Mouse (Mus musculus) G1E-ER4 (cell line): ENCODE results near the gene Ppip5k1. TPM values are rescaled to one million over a fixed set of nuclear protein-coding genes. Genes with fewer than 3 reads are reported as not detected.

Experiments
- GATA1 ChIP-seq: IDR thresholded peaks from one replicate; pipeline ENCODE4 v1.8.0; 2012; ENCODE audit warnings: low read length, inconsistent platforms
- polyA plus RNA-seq: library from polyadenylated mRNA; stranded (reverse); fragments of >175 nt; gene quantifications from 2 replicates; pipeline ENCODE4 v1.2.3, GENCODE M21; 2012

The Ppip5k1 gene
- polyA plus RNA-seq, 1 experiment: 3.4 TPM

- no peak for TF ChIP-seq GATA1
Observed at GRCm38 (mm10) chr2:121288901-121289729, 66.1 kb downstream of the Ppip5k1 start, which contains the start of gene Map1a. TSS of gene Map1a (plus strand) at chr2:121289600.

- no peak for TF ChIP-seq GATA1
Observed at GRCm38 (mm10) chr2:121287850-121288249, 67.3 kb downstream of the Ppip5k1 start.

- no peak for TF ChIP-seq GATA1
Observed at GRCm38 (mm10) chr2:121271928-121272516, 83.2 kb downstream of the Ppip5k1 start.

- TF ChIP-seq GATA1: no peak
Observed at GRCm38 (mm10) chr2:121271236-121271927, 83.8 kb downstream of the Ppip5k1 start, which contains the start of gene Trp53bp1. TSS of gene Trp53bp1 (minus strand) at chr2:121271407.

- TF ChIP-seq GATA1: no peak
Observed at GRCm38 (mm10) chr2:121270521-121271235, 84.5 kb downstream of the Ppip5k1 start.

GRCm38 (mm10) chr2:121268446-121268845 is 86.8 kb downstream of the Ppip5k1 start:
- no peak for TF ChIP-seq GATA1

Other genes with a start within 250 kb of the Ppip5k1 start
- gene Tgm7, start 245.6 kb downstream of the Ppip5k1 start, polyA plus RNA-seq: not detected in 2 replicates
- 4.1 and 5.7 TPM in 2 replicates for gene Adal, start 215.0 kb downstream of the Ppip5k1 start, polyA plus RNA-seq
- gene Lcmt2, start 214.7 kb downstream of the Ppip5k1 start, polyA plus RNA-seq: 12.9 and 14.2 TPM in 2 replicates
- gene Tubgcp4, start 184.7 kb downstream of the Ppip5k1 start, polyA plus RNA-seq: 17.0 and 25.6 TPM in 2 replicates
- 10.8 and 12.7 TPM in 2 replicates for gene Zscan29, start 184.3 kb downstream of the Ppip5k1 start, polyA plus RNA-seq
- gene Trp53bp1, start 84.0 kb downstream of the Ppip5k1 start, polyA plus RNA-seq: 19.4 and 21.1 TPM in 2 replicates
- gene Map1a, start 65.8 kb downstream of the Ppip5k1 start, polyA plus RNA-seq: 16.2 and 20.0 TPM in 2 replicates
- gene Ckmt1, start 2.3 kb upstream of the Ppip5k1 start, polyA plus RNA-seq: not detected in 2 replicates
- not detected in 2 replicates for gene Strc, start 31.8 kb upstream of the Ppip5k1 start, polyA plus RNA-seq
- gene Pdia3, start 58.4 kb upstream of the Ppip5k1 start, polyA plus RNA-seq: 564 and 628 TPM in 2 replicates
- gene Catsper2, start 58.4 kb upstream of the Ppip5k1 start, polyA plus RNA-seq: 0.13 and 0.21 TPM in 2 replicates
- gene Ell3, start 88.9 kb upstream of the Ppip5k1 start, polyA plus RNA-seq: not detected in 2 replicates
- 285 and 304 TPM in 2 replicates for gene Serf2, start 93.8 kb upstream of the Ppip5k1 start, polyA plus RNA-seq
- gene Hypk, start 97.9 kb upstream of the Ppip5k1 start, polyA plus RNA-seq: 176 and 206 TPM in 2 replicates
- not detected in 2 replicates for gene Serinc4, start 101.4 kb upstream of the Ppip5k1 start, polyA plus RNA-seq
- gene Mfap1b, start 118.7 kb upstream of the Ppip5k1 start, polyA plus RNA-seq: 1.7 and 2.7 TPM in 2 replicates
- gene Mfap1a, start 151.3 kb upstream of the Ppip5k1 start, polyA plus RNA-seq: 3.9 and 6.2 TPM in 2 replicates
- 0.82 and 1.2 TPM in 2 replicates for gene Wdr76, start 151.3 kb upstream of the Ppip5k1 start, polyA plus RNA-seq